Mouse (Mus musculus) spleen, adult 12 weeks (tissue): ENCODE data around the gene Tenm3.

Experiments used
- DNase-seq: peaks from one replicate; pipeline ENCODE4 v3.0.0; 2022; ENCODE audit warnings: low spot score

Gene Tenm3

GRCm38 (mm10) chr8:48451247-48451635, 392.5 kb downstream of the Tenm3 start:
- DNase-seq: no peak

- DNase-seq: no peak
Measured at GRCm38 (mm10) chr8:48450397-48451246, 393.1 kb downstream of the Tenm3 start.

GRCm38 (mm10) chr8:48449625-48450024, 394.1 kb downstream of the Tenm3 start:
- no peak for DNase-seq

GRCm38 (mm10) chr8:48445690-48446089, 398.1 kb downstream of the Tenm3 start:
- no peak for DNase-seq

GRCm38 (mm10) chr8:48439491-48439890, 404.3 kb downstream of the Tenm3 start:
- no peak for DNase-seq

GRCm38 (mm10) chr8:48437523-48438207, 406.1 kb downstream of the Tenm3 start:
- no peak for DNase-seq

- no peak for DNase-seq
Measured at GRCm38 (mm10) chr8:48425101-48425500, 418.6 kb downstream of the Tenm3 start.

- no peak for DNase-seq
Measured at GRCm38 (mm10) chr8:48417714-48418113, 426.0 kb downstream of the Tenm3 start.

- no peak for DNase-seq
Measured at GRCm38 (mm10) chr8:48410916-48411315, 432.8 kb downstream of the Tenm3 start.

- DNase-seq: no peak
Measured at GRCm38 (mm10) chr8:48400572-48400972, 443.2 kb downstream of the Tenm3 start.

GRCm38 (mm10) chr8:48385833-48386232, 457.9 kb downstream of the Tenm3 start:
- no peak for DNase-seq

- DNase-seq: no peak
Measured at GRCm38 (mm10) chr8:48380035-48380434, 463.7 kb downstream of the Tenm3 start.

GRCm38 (mm10) chr8:48376774-48377173, 467.0 kb downstream of the Tenm3 start:
- DNase-seq: no peak

- no peak for DNase-seq
Measured at GRCm38 (mm10) chr8:48375183-48375582, 468.6 kb downstream of the Tenm3 start.

GRCm38 (mm10) chr8:48373404-48373803, 470.3 kb downstream of the Tenm3 start:
- no peak for DNase-seq

- DNase-seq: no peak
Measured at GRCm38 (mm10) chr8:48367164-48367563, 476.6 kb downstream of the Tenm3 start.

- no peak for DNase-seq
Measured at GRCm38 (mm10) chr8:48356849-48357248, 486.9 kb downstream of the Tenm3 start.

GRCm38 (mm10) chr8:48353458-48353857, 490.3 kb downstream of the Tenm3 start:
- no peak for DNase-seq

GRCm38 (mm10) chr8:48348901-48349300, 494.9 kb downstream of the Tenm3 start:
- DNase-seq: no peak

- no peak for DNase-seq
Measured at GRCm38 (mm10) chr8:48348386-48348785, 495.4 kb downstream of the Tenm3 start.

GRCm38 (mm10) chr8:48343067-48343420, 500.7 kb downstream of the Tenm3 start:
- no peak for DNase-seq

- DNase-seq: no peak
Measured at GRCm38 (mm10) chr8:48342321-48343066, 501.3 kb downstream of the Tenm3 start.

- DNase-seq: no peak
Measured at GRCm38 (mm10) chr8:48341692-48342091, 502.1 kb downstream of the Tenm3 start.
